Mouse (Mus musculus) olfactory bulb, adult 2 months (tissue): ENCODE data around the gene Col26a1.

Experiments used
- CTCF ChIP-seq: fragments of 200-500 bp; IDR thresholded peaks from 2 replicates; pipeline ENCODE4 v1.5.1; 2012; ENCODE audit warnings: low read depth, mild to moderate bottlenecking, low read length, moderate library complexity; ENCODE audit not compliant: insufficient read depth
- POLR2A ChIP-seq: fragments of 200-500 bp; IDR thresholded peaks from 2 replicates; pipeline ENCODE4 v1.6.1; 2012; ENCODE audit warnings: mild to moderate bottlenecking, low read depth, low read length, moderate library complexity; ENCODE audit not compliant: insufficient read depth

DNA sequence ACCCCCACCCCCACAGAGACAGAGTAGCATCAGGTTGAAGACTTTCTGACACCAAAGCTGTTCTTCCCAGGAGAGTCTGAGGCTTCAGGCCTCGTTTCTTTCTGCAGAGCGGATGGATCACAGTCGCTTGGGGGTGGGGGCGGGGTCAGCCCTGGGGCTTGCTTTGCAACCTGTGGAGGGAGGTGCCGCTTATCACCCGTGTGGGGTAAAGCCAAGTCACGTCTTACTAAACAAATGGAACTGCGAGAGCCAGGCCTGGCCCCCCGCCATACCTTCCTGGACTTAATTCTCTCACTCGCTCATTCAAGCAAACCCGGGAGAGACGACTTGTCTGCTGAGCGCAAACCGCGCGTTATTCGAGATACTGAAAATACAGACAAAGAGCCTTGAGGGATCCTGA is 80.3 kb downstream of the Col26a1 start:
- TF ChIP-seq CTCF (no peak), POLR2A (no peak)
